Mouse (Mus musculus): ENCODE measurements around the gene Cct5.

- TF ChIP-seq CTCF (conservative IDR thresholded peaks at IDR 0.05 in 1 of 2, IDR thresholded peaks at IDR 0.05 in 1 of 2; ENCODE audit: low read depth in 2 of 2, low read length in 2 of 2), result no peak
- TF ChIP-seq ELF1 (IDR thresholded peaks at IDR 0.05; ENCODE audit: low read depth, low read length), result no peak
- TF ChIP-seq KAT2A (IDR thresholded peaks at IDR 0.05; ENCODE audit: insufficient replicate concordance, low read length), result no peak
- no peak for TF ChIP-seq HCFC1 (IDR thresholded peaks at IDR 0.05; ENCODE audit: low read depth, low read length)
- no peak for TF ChIP-seq JUND (conservative IDR thresholded peaks at IDR 0.05; ENCODE audit: low read depth, low read length)
These were observed 46.7 kb downstream of the Cct5 start for GRCm38 (mm10) chr15:31554855-31555254.

Measured in CH12.LX (cell line).